Mouse (Mus musculus): ENCODE results near the gene Lrmda. TPM values are rescaled to one million over a fixed set of nuclear protein-coding genes. Genes with fewer than 3 reads are reported as not detected.

The Lrmda gene
- polyA plus RNA-seq, 1 experiment from 2014 or later = 1.2 TPM

DNA sequence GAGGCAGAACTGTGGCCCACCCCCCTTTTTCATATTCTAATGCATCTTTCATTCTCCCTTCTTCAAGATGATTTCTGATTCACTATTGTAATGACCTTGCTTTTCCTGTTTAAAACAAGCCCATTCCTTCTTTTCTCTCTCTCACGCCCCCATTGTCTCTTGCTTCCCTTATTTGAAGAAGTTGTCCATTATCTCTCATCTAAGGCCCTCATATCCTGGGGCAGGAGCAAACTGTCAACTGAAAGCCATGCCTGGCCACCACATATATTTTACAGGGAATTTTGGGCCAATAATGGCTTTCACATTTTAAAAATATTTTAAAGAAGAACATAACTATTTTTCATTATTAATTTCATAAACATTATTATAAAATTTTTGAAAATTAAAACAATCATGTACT lies 391.3 kb downstream of the Lrmda start:
- no peak overlapping the region for H3K4me3 ChIP-seq
- H3K4me2 ChIP-seq = no peak overlapping the region
- ATAC-seq (ENCODE audit: insufficient number of reproducible peaks, insufficient read depth, low FRiP score, low TSS enrichment, low read depth) = no peak
- H3K27me3 ChIP-seq = no peaks in the 10 kb centered on the region
- H3K9ac ChIP-seq = no peak overlapping the region
- H3K4me1 ChIP-seq = no peaks in the 10 kb centered on the region
- no peaks in the 10 kb centered on the region for H3K9me3 ChIP-seq
- no peak overlapping the region for H3K27ac ChIP-seq
- no peaks in the 10 kb centered on the region for H3K36me3 ChIP-seq
- WGBS = 81% methylated on average over 1 of the region's 1 CpGs

DNA sequence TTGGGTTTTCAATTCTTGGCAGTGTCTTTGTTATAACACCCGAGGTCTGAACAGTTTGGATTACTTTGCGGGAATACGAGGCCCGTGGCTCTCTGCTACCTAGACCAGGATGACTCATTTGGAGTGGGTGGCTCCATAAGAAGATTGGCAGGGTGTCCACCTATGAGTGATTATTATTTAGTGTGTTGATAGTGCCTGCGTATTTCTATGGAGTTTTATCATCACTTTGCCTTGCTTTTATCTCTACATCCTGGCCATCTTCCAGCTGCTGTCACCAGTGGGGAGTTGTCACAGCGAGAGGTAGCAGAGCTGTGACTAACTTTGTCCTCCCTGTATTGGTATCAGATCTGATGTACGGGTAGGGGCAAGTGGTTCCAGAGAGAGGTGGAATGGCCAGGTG lies 393.7 kb downstream of the Lrmda start:
- no peak overlapping the region for H3K9ac ChIP-seq
- WGBS = 68% methylated on average over 7 of the region's 7 CpGs
- no peak for ATAC-seq (ENCODE audit: insufficient number of reproducible peaks, insufficient read depth, low FRiP score, low TSS enrichment, low read depth)

DNA sequence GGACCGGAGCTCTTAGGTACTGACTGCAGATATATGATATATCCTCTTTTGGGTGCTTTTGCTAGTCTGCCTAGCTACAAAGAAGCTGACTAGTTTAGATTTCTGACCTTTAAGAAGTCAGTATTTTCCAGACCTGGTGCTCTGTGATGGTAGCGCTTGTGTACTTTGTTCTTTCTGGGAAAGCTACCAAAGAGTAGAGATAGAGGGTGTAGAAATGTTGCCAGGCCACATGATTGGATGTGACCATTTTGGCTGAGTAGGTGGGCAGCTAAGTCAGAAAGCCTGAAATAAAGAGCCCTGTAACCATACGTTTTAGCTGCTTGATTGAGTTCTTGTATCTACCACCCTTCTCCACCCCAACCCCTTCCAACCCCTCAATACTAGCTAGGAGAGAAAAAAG lies 398.2 kb downstream of the Lrmda start:
- Histone ChIP-seq H3K27me3 (no peaks in the 10 kb centered on the region), H3K4me1 (no peaks in the 10 kb centered on the region), H3K27ac (no peak overlapping the region), H3K9me3 (no peaks in the 10 kb centered on the region), H3K4me2 (no peak overlapping the region), H3K9ac (no peak overlapping the region), H3K36me3 (no peaks in the 10 kb centered on the region), H3K4me3 (no peak overlapping the region)
- 92% methylated on average over 3 of the region's 3 CpGs for WGBS
- no peak for ATAC-seq (ENCODE audit: insufficient number of reproducible peaks, insufficient read depth, low FRiP score, low TSS enrichment, low read depth)

More for the DNA sequence above, 393.7 kb downstream of the Lrmda start:
- Histone ChIP-seq H3K36me3 (no peaks in the 10 kb centered on the region), H3K4me2 (no peak overlapping the region), H3K27ac (no peak overlapping the region), H3K4me1 (no peaks in the 10 kb centered on the region), H3K9me3 (no peaks in the 10 kb centered on the region), H3K27me3 (no peaks in the 10 kb centered on the region), H3K4me3 (no peak overlapping the region)

DNA sequence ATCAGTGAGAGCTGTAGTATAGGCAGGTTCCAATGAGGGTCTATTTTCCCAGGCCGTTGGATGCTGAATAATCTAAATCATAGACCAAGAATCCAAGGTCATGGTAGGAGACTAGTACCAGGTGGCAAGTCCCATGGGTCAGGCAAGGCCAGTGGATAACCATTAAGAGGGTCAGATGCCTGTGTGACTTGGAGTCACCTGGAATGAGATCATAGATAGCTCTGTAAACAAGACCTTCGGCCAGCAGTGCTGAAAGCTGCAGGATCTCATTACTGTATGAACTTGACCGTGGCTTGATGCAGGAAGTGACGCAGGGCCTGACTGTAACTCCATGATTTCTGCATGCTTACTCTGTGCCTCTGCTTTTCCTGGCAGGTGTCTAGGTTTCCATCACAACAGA lies 402.2 kb downstream of the Lrmda start:
- Histone ChIP-seq H3K9me3 (no peaks in the 10 kb centered on the region), H3K27me3 (no peaks in the 10 kb centered on the region), H3K4me1 (no peaks in the 10 kb centered on the region), H3K9ac (no peak overlapping the region), H3K4me2 (no peak overlapping the region), H3K27ac (no peak overlapping the region), H3K36me3 (no peaks in the 10 kb centered on the region), H3K4me3 (no peak overlapping the region)
- 78% methylated on average over 4 of the region's 4 CpGs for WGBS
- ATAC-seq (ENCODE audit: insufficient number of reproducible peaks, insufficient read depth, low FRiP score, low TSS enrichment, low read depth) = no peak

DNA sequence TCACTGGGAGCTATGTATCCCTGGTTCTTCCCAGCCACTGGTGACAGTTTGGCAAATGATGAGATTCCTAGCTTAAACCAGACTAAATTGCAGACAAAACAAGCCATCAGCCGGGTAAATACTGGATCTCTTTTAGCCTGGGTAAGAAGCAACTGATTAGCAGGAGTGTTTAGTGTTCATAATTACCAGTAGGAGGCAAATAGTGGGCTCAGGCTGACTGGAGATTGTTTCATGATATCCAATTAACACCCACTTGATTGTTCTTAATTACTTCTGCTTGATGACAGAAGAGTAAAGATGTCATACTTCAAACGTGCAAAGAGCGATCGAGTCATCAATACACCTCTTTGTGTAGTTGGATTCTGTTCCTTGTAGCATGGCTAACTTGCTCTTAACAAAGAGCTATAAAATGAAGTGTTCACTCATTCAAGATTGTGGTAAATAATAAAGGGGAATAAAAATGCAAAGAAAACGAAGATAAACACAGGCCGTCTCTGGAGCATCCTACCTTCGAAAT lies 405.6 kb downstream of the Lrmda start:
- no peaks in the 10 kb centered on the region for H3K27me3 ChIP-seq
- WGBS = 85% methylated on average over 7 of the region's 7 CpGs
- no peak overlapping the region for H3K4me2 ChIP-seq
- ATAC-seq (ENCODE audit: insufficient number of reproducible peaks, insufficient read depth, low FRiP score, low TSS enrichment, low read depth) = no peak
- no peak overlapping the region for H3K9ac ChIP-seq
- H3K4me3 ChIP-seq = no peak overlapping the region
- H3K27ac ChIP-seq = no peak overlapping the region
- H3K36me3 ChIP-seq = no peaks in the 10 kb centered on the region
- H3K9me3 ChIP-seq = no peaks in the 10 kb centered on the region
- no peaks in the 10 kb centered on the region for H3K4me1 ChIP-seq

DNA sequence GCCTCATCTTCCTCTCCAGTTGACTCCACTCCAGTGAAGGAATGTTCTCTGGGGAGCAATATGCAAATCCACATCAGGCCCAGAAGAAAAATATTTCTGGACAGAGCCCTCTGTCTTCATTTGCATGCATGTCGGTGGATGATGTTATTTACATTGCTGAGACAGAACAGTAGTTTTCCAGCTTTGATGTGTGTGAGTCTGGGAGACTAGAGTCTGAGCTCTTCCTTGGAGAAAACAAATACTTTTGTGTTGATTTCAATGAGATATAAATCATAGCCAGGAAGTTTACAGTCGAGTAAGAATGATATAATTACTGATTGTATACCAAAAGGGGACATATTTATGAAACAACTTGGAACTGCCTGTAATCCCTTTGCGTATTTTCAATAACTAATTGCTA lies 415.9 kb downstream of the Lrmda start:
- no peak overlapping the region for H3K4me2 ChIP-seq
- no peaks in the 10 kb centered on the region for H3K9me3 ChIP-seq
- 53% methylated on average over 3 of the region's 3 CpGs for WGBS
- H3K27ac ChIP-seq = no peak overlapping the region
- no peaks in the 10 kb centered on the region; the same call in 1 of the 2 replicates for H3K27me3 ChIP-seq
- H3K36me3 ChIP-seq = no peaks in the 10 kb centered on the region
- no peak overlapping the region for H3K4me3 ChIP-seq
- ATAC-seq (ENCODE audit: insufficient number of reproducible peaks, insufficient read depth, low FRiP score, low TSS enrichment, low read depth) = no peak
- H3K4me1 ChIP-seq = peaks cover 2% of the 10 kb centered on the region; the same call in 1 of the 2 replicates
- H3K9ac ChIP-seq = no peak overlapping the region

DNA sequence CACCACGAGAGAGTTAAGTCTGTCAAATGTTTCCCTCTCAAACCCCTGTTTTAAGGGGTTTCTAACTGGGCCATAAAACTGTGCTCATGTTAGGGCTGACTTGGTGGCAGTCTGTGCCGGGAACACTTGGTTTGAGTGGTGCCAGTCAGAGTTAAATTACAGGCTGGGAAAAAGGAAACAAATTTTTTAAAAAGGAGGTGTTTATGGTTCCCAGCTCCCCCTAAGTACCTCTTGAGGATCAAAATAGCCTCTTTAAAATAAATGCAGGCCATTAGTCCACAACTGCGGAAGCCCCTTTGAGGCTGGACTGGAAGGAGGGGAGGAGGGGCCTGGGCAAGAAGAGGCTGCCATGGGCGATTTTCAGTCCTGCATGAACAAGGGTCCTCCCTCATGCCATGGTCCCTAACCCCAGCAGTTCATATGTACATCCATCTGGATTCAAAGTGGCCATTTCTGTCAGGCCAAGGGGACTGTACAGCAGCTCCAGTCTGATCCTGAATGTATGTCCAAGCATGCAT lies 416.4 kb downstream of the Lrmda start:
- ATAC-seq (ENCODE audit: insufficient number of reproducible peaks, insufficient read depth, low FRiP score, low TSS enrichment, low read depth) = no peak
- H3K4me2 ChIP-seq = no peak overlapping the region
- WGBS = 53% methylated on average over 4 of the region's 4 CpGs
- peaks cover 7% of the 10 kb centered on the region; the same call in 1 of the 2 replicates for H3K4me1 ChIP-seq
- H3K4me3 ChIP-seq = no peak overlapping the region
- no peak overlapping the region for H3K9ac ChIP-seq
- H3K9me3 ChIP-seq = no peaks in the 10 kb centered on the region
- H3K27me3 ChIP-seq = no peaks in the 10 kb centered on the region; the same call in 1 of the 2 replicates
- no peak overlapping the region for H3K27ac ChIP-seq
- no peaks in the 10 kb centered on the region for H3K36me3 ChIP-seq

DNA sequence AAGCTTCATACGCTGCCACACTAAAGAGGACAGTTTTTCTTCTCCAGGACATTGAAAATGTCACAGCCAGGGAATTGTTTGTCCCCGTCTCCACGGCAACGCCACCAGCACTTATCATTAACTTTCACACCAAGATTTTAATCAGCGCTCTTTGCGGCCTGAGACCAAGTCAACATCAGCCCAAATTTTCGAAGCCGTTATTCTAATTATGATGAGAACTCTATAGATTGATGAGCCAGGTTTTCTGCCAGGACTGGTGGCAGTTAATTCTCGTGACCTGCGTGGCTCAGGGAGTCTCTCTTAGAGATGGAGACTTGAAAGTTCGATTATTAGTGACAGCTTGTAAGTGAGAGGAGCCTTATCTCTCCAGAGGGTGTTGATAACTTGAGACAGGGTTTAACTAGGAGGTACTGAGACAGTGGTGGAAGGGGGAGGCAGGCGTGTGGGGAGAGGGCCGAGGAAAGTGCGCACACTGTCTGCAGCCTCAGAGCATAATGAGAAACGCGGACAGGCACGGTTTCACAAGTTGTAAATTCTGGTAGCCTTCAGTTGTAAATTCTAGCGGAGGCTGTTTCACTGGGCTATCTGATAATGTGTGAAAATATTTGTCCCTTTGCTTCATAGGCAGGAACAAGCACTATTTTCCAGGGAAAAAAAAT lies 421.0 kb downstream of the Lrmda start:
- Histone ChIP-seq H3K9ac (no peak overlapping the region), H3K4me3 (no peak overlapping the region), H3K27me3 (no peaks in the 10 kb centered on the region; the same call in 1 of the 2 replicates), H3K4me2 (0 out of 2 replicates have a peak overlapping the region, but pooled peaks have one; percentile 14), H3K9me3 (no peaks in the 10 kb centered on the region), H3K4me1 (peaks cover 14% of the 10 kb centered on the region), H3K36me3 (no peaks in the 10 kb centered on the region), H3K27ac (no peak overlapping the region)
- no peak for ATAC-seq (ENCODE audit: insufficient number of reproducible peaks, insufficient read depth, low FRiP score, low TSS enrichment, low read depth)
- WGBS = 47% methylated on average over 18 of the region's 18 CpGs

DNA sequence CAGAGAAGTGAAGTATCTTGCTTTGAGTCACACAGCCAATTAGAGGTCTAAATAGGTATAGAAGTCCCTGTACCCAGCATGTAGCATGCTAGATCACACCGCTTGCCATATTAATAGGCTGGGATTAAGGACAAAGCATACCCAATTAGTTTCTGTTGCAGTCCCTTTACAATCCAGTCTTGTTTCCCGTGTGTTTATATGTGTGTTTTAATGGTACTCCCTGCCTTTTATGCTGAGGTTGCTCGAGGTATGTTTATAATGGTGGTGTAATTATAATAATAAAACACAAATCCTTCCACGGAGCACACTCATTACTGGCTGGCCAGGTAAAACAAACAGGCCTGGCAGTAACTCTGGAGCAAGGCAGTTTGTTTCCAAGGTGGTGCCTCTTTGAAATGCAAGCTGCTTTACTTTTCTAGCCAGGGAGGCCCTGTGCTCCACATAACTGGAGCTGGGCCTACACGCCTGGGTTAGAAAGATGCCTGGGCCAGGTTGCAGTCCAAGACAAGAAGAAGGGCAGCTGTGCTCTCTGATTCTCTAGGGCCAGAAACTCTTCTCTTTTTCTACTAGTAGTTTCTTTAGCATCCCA lies 422.4 kb downstream of the Lrmda start:
- Histone ChIP-seq H3K4me3 (no peak overlapping the region), H3K9me3 (no peaks in the 10 kb centered on the region), H3K9ac (no peak overlapping the region), H3K4me1 (peaks cover 17% of the 10 kb centered on the region), H3K36me3 (no peaks in the 10 kb centered on the region), H3K27me3 (peaks cover 5% of the 10 kb centered on the region; the same call in 1 of the 2 replicates), H3K27ac (no peak overlapping the region), H3K4me2 (no peak overlapping the region)
- ATAC-seq (ENCODE audit: insufficient number of reproducible peaks, insufficient read depth, low FRiP score, low TSS enrichment, low read depth) = no peak
- 58% methylated on average over 5 of the region's 5 CpGs for WGBS

DNA sequence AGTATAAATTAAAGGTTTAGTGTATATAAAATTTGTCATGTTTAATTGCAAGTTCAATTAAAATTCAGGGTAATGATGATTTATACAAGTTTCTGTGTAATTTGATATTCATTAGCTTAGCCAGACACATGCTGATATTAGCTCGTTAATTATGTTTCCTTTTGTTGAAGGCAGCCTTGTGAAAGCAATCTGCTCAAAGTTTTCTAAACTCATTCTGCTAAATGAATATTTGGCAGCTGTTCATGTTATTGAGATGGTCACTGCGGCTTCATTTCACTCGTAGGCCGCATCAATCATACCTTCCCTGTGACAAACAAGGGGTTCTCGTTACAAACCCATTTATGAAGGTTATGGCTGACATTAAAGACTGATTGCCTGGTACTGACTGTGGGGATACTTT lies 423.2 kb downstream of the Lrmda start:
- Histone ChIP-seq H3K4me1 (peaks cover 17% of the 10 kb centered on the region), H3K4me2 (no peak overlapping the region), H3K27ac (no peak overlapping the region), H3K36me3 (no peaks in the 10 kb centered on the region), H3K4me3 (no peak overlapping the region), H3K9me3 (no peaks in the 10 kb centered on the region), H3K9ac (no peak overlapping the region), H3K27me3 (peaks cover 8% of the 10 kb centered on the region)
- ATAC-seq (ENCODE audit: insufficient number of reproducible peaks, insufficient read depth, low FRiP score, low TSS enrichment, low read depth) = no peak
- 85% methylated on average over 5 of the region's 5 CpGs for WGBS

DNA sequence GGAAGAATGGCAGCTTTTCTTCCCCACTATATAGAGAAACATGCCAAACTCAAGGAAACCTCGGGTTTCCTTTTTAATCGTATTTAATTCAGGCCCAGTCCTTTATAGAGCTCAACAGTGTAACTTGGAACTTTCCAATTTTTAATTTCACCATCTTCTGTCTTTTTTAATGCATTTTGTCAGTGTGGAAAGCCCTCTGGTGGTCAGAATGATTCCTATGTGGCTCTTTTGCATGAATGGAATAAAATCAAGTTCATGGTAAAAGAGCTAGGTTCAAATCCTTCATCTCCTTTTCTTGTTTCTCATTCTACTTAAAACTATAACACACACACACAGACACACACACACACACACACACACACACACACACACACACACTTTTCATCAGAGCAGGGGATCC lies 425.0 kb downstream of the Lrmda start:
- Histone ChIP-seq H3K27me3 (peaks cover 22% of the 10 kb centered on the region), H3K4me1 (peaks cover 17% of the 10 kb centered on the region), H3K27ac (no peak overlapping the region), H3K36me3 (no peaks in the 10 kb centered on the region), H3K9ac (no peak overlapping the region), H3K9me3 (no peaks in the 10 kb centered on the region), H3K4me2 (no peak overlapping the region), H3K4me3 (no peak overlapping the region)
- no peak for ATAC-seq (ENCODE audit: insufficient number of reproducible peaks, insufficient read depth, low FRiP score, low TSS enrichment, low read depth)
- 71% methylated on average over 2 of the region's 2 CpGs for WGBS

Data from embryonic facial prominence, embryonic 13.5 days (tissue).